ENCODE assay signal across 8 mouse cellular contexts in genomic region chr6:56703931-56704900, GRCm38 (mm10). TPM values are rescaled to one million over a fixed set of nuclear protein-coding genes. Genes with fewer than 3 reads are reported as not detected.
DNase-seq lines count a peak whose midpoint lies in the region; ATAC-seq and TF ChIP-seq lines count a peak whose summit lies in the region.

TSS of gene Lsm5 (minus strand) at chr6:56704710.

- no peak for TF ChIP-seq CTCF in bone marrow macrophage, adult 2 months (IDR thresholded peaks at IDR 0.05; ENCODE audit: low read depth, low read length)
- TF ChIP-seq CTCF in embryonic fibroblast, embryonic 13.5 days (IDR thresholded peaks at IDR 0.05; ENCODE audit: borderline replicate concordance, insufficient read depth, low read length) = no peak

- no peaks in the 10 kb centered on the region for H3K4me1 ChIP-seq in bone marrow macrophage, adult 2 months (ENCODE audit: control insufficient read depth, insufficient read depth, low read length)
- H3K4me1 ChIP-seq in embryonic fibroblast, embryonic 13.5 days (ENCODE audit: control insufficient read depth, insufficient read depth, low read length) = no peaks in the 10 kb centered on the region
- H3K4me1 ChIP-seq in heart, embryonic 10.5 days = peaks cover 4% of the 10 kb centered on the region; the same call in 1 of the 2 replicates
- peaks cover 2% of the 10 kb centered on the region; the same call in 1 of the 2 replicates for H3K4me1 ChIP-seq in kidney, embryonic 15.5 days

- WGBS in heart, embryonic 10.5 days = under 1% methylated on average over 46 of the region's 46 CpGs
- under 1% methylated on average over 46 of the region's 46 CpGs for WGBS in kidney, embryonic 15.5 days

- no peaks in the 10 kb centered on the region for H3K9me3 ChIP-seq in heart, embryonic 10.5 days
- H3K9me3 ChIP-seq in kidney, embryonic 15.5 days (replicated peaks) = 0 out of 2 replicates have a peak, but pooled peaks cover 5% of the 10 kb centered on the region

- DNase-seq in A20 (ENCODE audit: low read depth, low spot score) (peak; percentile 92), liver (peak; percentile 84)
- peak; percentile 92 for DNase-seq in heart, embryonic 10.5 days (ENCODE audit: low spot score)
- peak; percentile 82 to 86 for DNase-seq in spleen, postnatal 4 days (ENCODE audit: low spot score in 2 of 2)

- H3K36me3 ChIP-seq in heart, embryonic 10.5 days = peaks cover 6% of the 10 kb centered on the region; the same call in 1 of the 2 replicates
- H3K36me3 ChIP-seq in kidney, embryonic 15.5 days = 0 out of 2 replicates have a peak, but pooled peaks cover 4% of the 10 kb centered on the region

- H3K27me3 ChIP-seq in heart, embryonic 10.5 days (ENCODE audit: insufficient read depth, poor library complexity, severe bottlenecking) = no peaks in the 10 kb centered on the region
- no peaks in the 10 kb centered on the region for H3K27me3 ChIP-seq in kidney, embryonic 15.5 days

- H3K4me2 ChIP-seq in kidney, embryonic 15.5 days = peak within 1 kb of the TSS; percentile 65

- H3K9ac ChIP-seq in kidney, embryonic 15.5 days = peak within 1 kb of the TSS; percentile 69

- no peak within 1 kb of the TSS for H3K27ac ChIP-seq in bone marrow macrophage, adult 2 months (ENCODE audit: insufficient read depth, low read depth, low read length)
- H3K27ac ChIP-seq in embryonic fibroblast, embryonic 13.5 days (ENCODE audit: insufficient read depth, low read length) = no peak within 1 kb of the TSS
- peak within 1 kb of the TSS; percentile 88 for H3K27ac ChIP-seq in heart, embryonic 10.5 days
- peak within 1 kb of the TSS; percentile 60 for H3K27ac ChIP-seq in kidney, embryonic 15.5 days

- TF ChIP-seq POLR2A in bone marrow macrophage, adult 2 months (IDR thresholded peaks at IDR 0.05; ENCODE audit: borderline replicate concordance, low read depth, low read length) = no peak
- peak; percentile 67 for TF ChIP-seq POLR2A in embryonic fibroblast, embryonic 13.5 days (IDR thresholded peaks at IDR 0.05; ENCODE audit: low read depth, low read length)

- ATAC-seq in kidney, embryonic 15.5 days (replicated peaks; ENCODE audit: low FRiP score) = peak; percentile 94
- ATAC-seq in monocyte, adult 5-6 weeks (replicated peaks; ENCODE audit: insufficient number of reproducible peaks, low FRiP score, low TSS enrichment, poor library complexity, severe bottlenecking) = peak; percentile 99

- H3K4me3 ChIP-seq in bone marrow macrophage, adult 2 months (ENCODE audit: insufficient read depth, low read length) = peak within 1 kb of the TSS; percentile 92
- peak within 1 kb of the TSS; percentile 92 for H3K4me3 ChIP-seq in embryonic fibroblast, embryonic 13.5 days (ENCODE audit: insufficient read depth, low read length)
- peak within 1 kb of the TSS; percentile 73 for H3K4me3 ChIP-seq in heart, embryonic 10.5 days
- peak within 1 kb of the TSS; percentile 88 for H3K4me3 ChIP-seq in kidney, embryonic 15.5 days (replicated peaks)

RNA-seq across cellular contexts. Expression of gene Lsm5, which starts in this region (rescaled TPM):
- 57.0 and 63.0 TPM in 2 replicates for polyA plus RNA-seq in bone marrow macrophage, adult 2 months (2012; ENCODE audit: insufficient read depth, insufficient read length, missing spikeins)
- 92.4 and 119 TPM in 2 replicates for polyA plus RNA-seq in embryonic fibroblast, embryonic 13.5 days (2011; ENCODE audit: insufficient read length, low read depth, missing spikeins)
- polyA plus RNA-seq in heart, embryonic 10.5 days (2016; fragmentation: Nextera tagmentation; extraction: Ambion mirVana) = 99.3 and 118 TPM in 2 replicates
- 148 and 181 TPM in 2 replicates for polyA plus RNA-seq in kidney, embryonic 15.5 days (2015; fragmentation: Nextera tagmentation; extraction: Ambion mirVana)
- 65.8 to 113 TPM (median 109 TPM) in 3 replicates for total RNA-seq in monocyte, adult 5-6 weeks (2017)

Comparison
In these comparisons a context has a peak if more than half of its experiments do, and no peak if none do; other contexts are left out.
1. H3K27ac ChIP-seq: peak in heart, embryonic 10.5 days (single experiment) and kidney, embryonic 15.5 days (single experiment); none in bone marrow macrophage, adult 2 months (single experiment) and embryonic fibroblast, embryonic 13.5 days (single experiment).
2. Peak in every context shown above with its lines, with median percentiles within 50 percentile points of each other: DNase-seq and H3K4me3 ChIP-seq.